Mouse (Mus musculus) adrenal gland, postnatal 14 days (tissue): ENCODE measurements around the gene Zfp239. TPM values are rescaled to one million over a fixed set of nuclear protein-coding genes. Genes with fewer than 3 reads are reported as not detected.

Source experiments
- DNase-seq: peaks from one replicate; pipeline ENCODE4 v3.0.0; 2021; ENCODE audit warnings: mixed read lengths
- total RNA-seq: library from RNA; stranded (reverse); gene quantifications from 2 replicates; pipeline ENCODE4 v1.2.3, GENCODE M21; 2021

The Zfp239 gene
- total RNA-seq, 1 experiment from 2014 or later, result 3.1 TPM

DNA sequence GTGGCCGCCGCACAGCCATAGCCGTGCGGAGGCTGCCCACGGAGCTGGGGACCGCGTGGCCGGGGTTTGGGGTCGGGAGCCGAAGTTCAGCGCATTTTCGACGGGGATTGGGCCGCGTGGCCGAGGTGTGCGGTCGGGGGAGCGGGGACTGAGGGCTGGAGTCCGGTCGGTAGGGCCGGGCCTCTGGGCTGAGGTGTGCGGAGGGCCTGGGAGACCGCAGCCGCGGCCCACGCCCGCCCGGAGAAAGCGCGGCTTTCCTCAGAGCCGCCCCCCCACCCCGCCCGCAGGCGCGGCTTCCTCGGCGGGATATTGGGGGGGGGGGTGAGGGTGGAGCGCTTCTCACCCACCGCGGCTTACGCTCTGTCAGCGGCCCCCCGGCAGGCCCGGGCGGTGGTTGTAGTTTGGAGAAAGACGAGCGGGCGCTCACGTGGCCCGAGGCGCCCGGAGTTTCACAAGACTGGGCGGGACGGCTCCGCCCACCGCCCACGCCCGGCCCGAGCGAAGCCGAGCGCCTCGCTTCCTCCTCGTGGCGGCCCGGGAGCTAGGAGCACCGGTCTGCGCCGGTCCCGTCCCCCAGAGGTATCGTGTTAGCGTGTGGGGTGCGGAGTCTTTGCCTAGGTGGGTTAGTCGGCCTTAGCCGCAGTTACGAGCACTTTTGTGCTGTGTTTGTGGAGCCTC lies 45.5 kb downstream of the Zfp239 start:
- peak; percentile 95 for DNase-seq

DNA sequence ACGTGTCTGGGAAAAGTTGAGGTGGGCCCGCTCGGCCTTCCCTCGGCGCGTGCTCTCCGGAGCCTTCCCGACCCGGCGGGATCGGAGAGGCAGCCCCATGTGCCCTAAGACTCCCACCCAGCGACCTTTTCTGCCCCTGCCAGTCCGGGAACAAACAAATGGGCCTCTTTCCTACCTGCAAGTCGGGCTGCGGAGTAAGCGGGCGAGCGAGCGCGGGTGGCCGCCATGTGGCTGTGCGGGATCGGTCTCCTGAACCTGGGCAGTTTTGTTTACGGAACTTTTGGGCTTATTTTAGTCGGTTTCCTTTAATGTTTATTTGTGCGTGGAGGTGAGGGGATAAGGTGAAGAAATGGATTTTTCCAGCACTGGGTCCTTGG lies 46.1 kb downstream of the Zfp239 start:
- DNase-seq, result no peak

DNA sequence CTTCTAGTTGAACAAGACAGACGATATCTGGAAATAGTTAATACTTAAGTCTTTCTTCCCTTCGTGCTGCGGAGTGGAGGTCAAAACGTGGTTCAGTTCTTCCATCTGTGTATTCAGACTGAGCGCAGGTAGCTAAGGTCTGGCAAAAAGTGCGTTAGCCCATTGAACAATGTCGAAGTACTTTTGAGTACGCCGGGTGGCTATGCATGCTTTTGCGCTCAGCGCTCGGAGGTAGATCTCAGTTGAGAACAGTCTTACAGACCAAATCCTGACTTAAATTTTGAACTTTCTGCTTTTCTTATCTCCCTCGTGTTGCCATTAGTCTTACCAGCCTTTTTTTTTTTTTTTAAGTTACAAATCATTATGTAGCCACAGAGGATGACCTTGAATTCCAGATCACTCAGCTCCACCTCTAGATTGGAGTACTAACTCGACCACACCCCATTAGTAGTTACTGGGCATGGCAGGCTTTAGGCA lies 46.6 kb downstream of the Zfp239 start:
- peak; percentile 36 for DNase-seq

GRCm38 (mm10) chr6:117910120-117910661 lies 48.3 kb downstream of the Zfp239 start:
- DNase-seq, result no peak

- no peak for DNase-seq
These were observed 52.6 kb downstream of the Zfp239 start for GRCm38 (mm10) chr6:117914541-117914940.

- no peak for DNase-seq
These were observed 54.4 kb downstream of the Zfp239 start for GRCm38 (mm10) chr6:117916205-117916736.

GRCm38 (mm10) chr6:117916737-117917426 lies 55.0 kb downstream of the Zfp239 start:
- peak; percentile 91 for DNase-seq

- peak; percentile 85 for DNase-seq
These were observed 55.7 kb downstream of the Zfp239 start for GRCm38 (mm10) chr6:117917576-117917975.

- DNase-seq, result no peak
These were observed 56.1 kb downstream of the Zfp239 start for GRCm38 (mm10) chr6:117918043-117918442.

GRCm38 (mm10) chr6:117920659-117921640 lies 59.0 kb downstream of the Zfp239 start:
- DNase-seq, result peak; percentile 64

DNA sequence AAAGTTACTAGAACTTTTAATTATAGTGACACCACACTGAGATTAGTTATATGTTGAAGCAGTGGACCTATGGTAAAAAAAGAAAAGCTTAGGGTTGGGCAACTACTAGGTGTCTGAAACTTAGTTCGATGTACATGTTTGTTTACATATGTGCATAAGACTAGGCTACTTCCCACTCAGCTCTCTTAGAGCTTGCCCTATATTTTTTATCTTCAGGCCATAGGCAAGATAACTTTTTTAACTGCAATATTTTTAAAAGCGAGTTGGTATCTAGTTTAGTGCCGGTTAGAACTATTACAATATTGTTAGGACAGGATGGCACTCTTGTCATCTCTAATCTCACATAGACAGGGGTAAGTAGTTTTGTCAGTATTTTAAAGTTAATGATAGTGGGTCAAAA lies 60.1 kb downstream of the Zfp239 start:
- DNase-seq, result no peak

Other genes starting within 250 kb of the Zfp239 start
- gene Zfp637, start 20.9 kb upstream of the Zfp239 start, total RNA-seq, result 30.0 and 34.1 TPM in 2 replicates
- gene Hnrnpf, start 38.2 kb downstream of the Zfp239 start, total RNA-seq, result 385 and 431 TPM in 2 replicates
- gene Fxyd4, start 75.6 kb downstream of the Zfp239 start, total RNA-seq, result not detected in 2 replicates
- 0.19 and 0.64 TPM in 2 replicates for gene Rasgef1a, start 149.3 kb downstream of the Zfp239 start, total RNA-seq